Mouse (Mus musculus): Measurements from ENCODE around the gene Coq10a. TPM values are rescaled to one million over a fixed set of nuclear protein-coding genes. Genes with fewer than 3 reads are reported as not detected.

Coq10a gene
- polyA plus RNA-seq, 1 experiment = 63.0 TPM

Other genes starting within 250 kb of the Coq10a start
- gene Rbms2, start 188.7 kb downstream of the Coq10a start, polyA plus RNA-seq (2012; rRNA removed) = 124 and 125 TPM in 2 replicates
- 2.7 and 2.8 TPM in 2 replicates for gene Gls2, start 174.5 kb downstream of the Coq10a start, polyA plus RNA-seq (2012; rRNA removed)
- gene Spryd4, start 157.2 kb downstream of the Coq10a start, polyA plus RNA-seq (2012; rRNA removed) = 9.1 and 12.2 TPM in 2 replicates
- not detected in 2 replicates for gene Mip, start 143.2 kb downstream of the Coq10a start, polyA plus RNA-seq (2012; rRNA removed)
- 3.5 and 3.6 TPM in 2 replicates for gene Timeless, start 136.9 kb downstream of the Coq10a start, polyA plus RNA-seq (2012; rRNA removed)
- gene Apon, start 114.9 kb downstream of the Coq10a start, polyA plus RNA-seq (2012; rRNA removed) = 0.75 TPM in 1 of 2 replicates, not detected in the other
- gene Apof, start 100.3 kb downstream of the Coq10a start, polyA plus RNA-seq (2012; rRNA removed) = 0.14 and 2.2 TPM in 2 replicates
- gene Stat2, start 98.4 kb downstream of the Coq10a start, polyA plus RNA-seq (2012; rRNA removed) = 29.0 and 31.4 TPM in 2 replicates
- gene Il23a, start 70.2 kb downstream of the Coq10a start, polyA plus RNA-seq (2012; rRNA removed) = 0.34 TPM in 1 of 2 replicates, not detected in the other
- 22.9 and 23.6 TPM in 2 replicates for gene Pan2, start 65.7 kb downstream of the Coq10a start, polyA plus RNA-seq (2012; rRNA removed)
- 96.7 and 103 TPM in 2 replicates for gene Cnpy2, start 46.5 kb downstream of the Coq10a start, polyA plus RNA-seq (2012; rRNA removed)
- gene Cs, start 31.3 kb downstream of the Coq10a start, polyA plus RNA-seq (2012; rRNA removed) = 252 and 282 TPM in 2 replicates
- gene Ankrd52, start 8.1 kb upstream of the Coq10a start, polyA plus RNA-seq (2012; rRNA removed) = 27.4 and 35.1 TPM in 2 replicates
- 0.27 and 0.38 TPM in 2 replicates for gene Slc39a5, start 32.2 kb upstream of the Coq10a start, polyA plus RNA-seq (2012; rRNA removed)
- 29.8 and 32.6 TPM in 2 replicates for gene Nabp2, start 42.5 kb upstream of the Coq10a start, polyA plus RNA-seq (2012; rRNA removed)
- gene Rnf41, start 42.7 kb upstream of the Coq10a start, polyA plus RNA-seq (2012; rRNA removed) = 35.3 and 38.9 TPM in 2 replicates
- gene Smarcc2, start 90.3 kb upstream of the Coq10a start, polyA plus RNA-seq (2012; rRNA removed) = 92.5 and 115 TPM in 2 replicates
- 1,302 and 1,405 TPM in 2 replicates for gene Myl6, start 125.1 kb upstream of the Coq10a start, polyA plus RNA-seq (2012; rRNA removed)
- gene Myl6b, start 129.7 kb upstream of the Coq10a start, polyA plus RNA-seq (2012; rRNA removed) = 4.3 and 5.5 TPM in 2 replicates
- 135 and 140 TPM in 2 replicates for gene Esyt1, start 156.9 kb upstream of the Coq10a start, polyA plus RNA-seq (2012; rRNA removed)
- gene Zc3h10, start 178.8 kb upstream of the Coq10a start, polyA plus RNA-seq (2012; rRNA removed) = 11.8 and 13.0 TPM in 2 replicates
- gene Rpl41, start 180.3 kb upstream of the Coq10a start, polyA plus RNA-seq (2012; rRNA removed) = 2,438 and 2,660 TPM in 2 replicates
- gene Pa2g4, start 197.0 kb upstream of the Coq10a start, polyA plus RNA-seq (2012; rRNA removed) = 22.1 and 27.5 TPM in 2 replicates
- gene Erbb3, start 220.7 kb upstream of the Coq10a start, polyA plus RNA-seq (2012; rRNA removed) = 30.3 and 42.5 TPM in 2 replicates

Data from gonadal fat pad, adult 2 months (tissue).